Mouse (Mus musculus): Measurements from ENCODE around the gene Myh13.

Gene Myh13

GRCm38 (mm10) chr11:67390679-67391384 lies 69.4 kb downstream of the Myh13 start:
- no peak for DNase-seq (ENCODE audit: low spot score)

- DNase-seq (ENCODE audit: low spot score): no peak
These were observed 70.9 kb downstream of the Myh13 start for GRCm38 (mm10) chr11:67392369-67392768.

- DNase-seq (ENCODE audit: low spot score): no peak
These were observed 79.5 kb downstream of the Myh13 start for GRCm38 (mm10) chr11:67400956-67401355.

GRCm38 (mm10) chr11:67414346-67414940 lies 93.0 kb downstream of the Myh13 start:
- no peak for DNase-seq (ENCODE audit: low spot score)
